In the genomic region with DNA sequence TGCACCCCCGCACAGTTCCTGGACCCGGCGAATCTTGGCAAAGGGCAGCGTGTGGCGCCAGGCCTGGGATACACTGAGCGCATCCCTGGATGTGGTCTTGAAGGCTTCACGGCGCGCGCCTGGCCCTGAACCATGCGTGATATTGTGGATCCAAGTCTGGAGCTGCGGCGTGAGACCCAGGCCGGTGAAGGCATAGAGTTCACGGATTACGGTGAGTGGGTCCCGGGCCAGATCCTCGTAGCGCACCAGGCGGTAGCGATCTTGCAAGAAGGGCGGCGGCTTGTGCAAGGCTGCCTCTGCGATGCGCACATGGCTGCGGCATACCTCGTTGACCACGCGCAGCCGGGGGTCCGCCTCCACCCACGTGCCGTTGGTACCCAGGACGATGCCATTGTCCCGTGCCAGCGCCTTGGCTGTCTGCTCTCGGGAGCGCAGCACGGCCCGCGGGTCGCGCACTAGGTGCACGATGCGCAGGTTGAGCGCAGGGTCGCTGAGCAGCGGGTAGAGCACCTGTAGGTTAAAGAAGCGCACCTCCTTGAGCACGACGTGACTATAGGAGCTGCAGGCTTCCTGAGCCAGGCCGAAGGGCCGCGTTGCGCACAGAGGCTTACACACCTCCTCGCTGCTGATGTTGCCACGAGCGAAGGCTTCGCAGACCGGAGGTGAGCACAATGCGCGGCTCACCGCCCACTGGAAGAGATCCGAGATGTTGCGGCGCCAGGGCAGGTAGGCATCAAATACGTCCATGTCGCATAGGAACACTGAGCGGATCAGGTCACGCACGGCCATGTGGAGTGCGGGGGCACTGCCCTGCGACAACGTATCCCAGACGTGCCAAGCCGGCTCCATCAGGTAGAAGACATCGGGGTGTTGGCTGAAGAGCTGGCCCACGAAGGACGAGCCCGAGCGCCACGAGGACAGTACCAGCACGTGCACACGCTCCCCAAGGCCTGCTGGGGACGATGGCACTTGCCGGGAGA, we compare ENCODE assay signal across 8 mouse cellular contexts. TPM values are rescaled to one million over a fixed set of nuclear protein-coding genes. Genes with fewer than 3 reads are reported as not detected.
DNase-seq lines count a peak whose midpoint lies in the region; ATAC-seq and TF ChIP-seq lines count a peak whose summit lies in the region.

No protein-coding gene starts in this region.

- H3K9me3 ChIP-seq in kidney, embryonic 16.5 days (ENCODE audit: low read length): no peaks in the 10 kb centered on the region
- H3K9me3 ChIP-seq in hindbrain, embryonic 11.5 days (ENCODE audit: control insufficient read depth, low read length): no peaks in the 10 kb centered on the region
- no peaks in the 10 kb centered on the region for H3K9me3 ChIP-seq in midbrain, postnatal 0 days (ENCODE audit: low read length)

- no peak for TF ChIP-seq CTCF in midbrain, postnatal 0 days (IDR thresholded peaks at IDR 0.05)

- DNase-seq in kidney, postnatal 10 days: no peak
- DNase-seq in cerebellum, adult 8-10 months: peak; percentile 55
- no peak for DNase-seq in hindbrain, embryonic 11.5 days (ENCODE audit: low spot score)
- DNase-seq in midbrain, postnatal 0 days (ENCODE audit: low spot score): no peak
- DNase-seq in layer of hippocampus, adult 11-12 months (ENCODE audit: low spot score): no peak
- DNase-seq in left cerebral cortex, postnatal 36 days (ENCODE audit: low spot score in 2 of 2): no peak
- DNase-seq in kidney, adult 18-20 months: no peak

- peak overlapping the region; percentile 53 for H3K4me2 ChIP-seq in kidney, embryonic 16.5 days (replicated peaks; ENCODE audit: low read depth, low read length)
- H3K4me2 ChIP-seq in hindbrain, embryonic 11.5 days (replicated peaks; ENCODE audit: low read depth, low read length): peak overlapping the region; percentile 40
- H3K4me2 ChIP-seq in midbrain, postnatal 0 days (ENCODE audit: low read depth, low read length, poor library complexity, severe bottlenecking): peak overlapping the region; percentile 57

- peak overlapping the region; percentile 37 for H3K4me3 ChIP-seq in kidney, embryonic 16.5 days (ENCODE audit: low read length)
- 0 out of 2 replicates have a peak overlapping the region, but pooled peaks have one; percentile 10 for H3K4me3 ChIP-seq in hindbrain, embryonic 11.5 days (ENCODE audit: low read depth, low read length)
- peak overlapping the region; percentile 34 for H3K4me3 ChIP-seq in midbrain, postnatal 0 days (ENCODE audit: low read depth, low read length)

- intact Hi-C loops in left cerebral cortex, postnatal 36 days (cut with DNase I): no loop called here

- H3K4me1 ChIP-seq in kidney, embryonic 16.5 days (ENCODE audit: insufficient read depth, low read length): peaks cover 17% of the 10 kb centered on the region
- 0 out of 2 replicates have a peak, but pooled peaks cover 2% of the 10 kb centered on the region for H3K4me1 ChIP-seq in hindbrain, embryonic 11.5 days (replicated peaks; ENCODE audit: control insufficient read depth, insufficient read depth, low read length)
- peaks cover 6% of the 10 kb centered on the region for H3K4me1 ChIP-seq in midbrain, postnatal 0 days (ENCODE audit: insufficient read depth, low read length)

- H3K27ac ChIP-seq in kidney, embryonic 16.5 days (ENCODE audit: low read length): no peak overlapping the region
- no peak overlapping the region for H3K27ac ChIP-seq in hindbrain, embryonic 11.5 days (ENCODE audit: low read depth, low read length)
- H3K27ac ChIP-seq in midbrain, postnatal 0 days (ENCODE audit: low read depth, low read length): no peak overlapping the region

- ATAC-seq in kidney, embryonic 16.5 days (ENCODE audit: low FRiP score, low TSS enrichment): peak; percentile 53
- no peak for ATAC-seq in hindbrain, embryonic 11.5 days (ENCODE audit: low FRiP score)
- ATAC-seq in midbrain, postnatal 0 days (ENCODE audit: low FRiP score): 0 out of 2 replicates have a peak, but pooled peaks have one; percentile 31

- peak overlapping the region; percentile 12; the same call in 1 of the 2 replicates for H3K9ac ChIP-seq in kidney, embryonic 16.5 days (replicated peaks; ENCODE audit: low read length)
- no peak overlapping the region for H3K9ac ChIP-seq in hindbrain, embryonic 11.5 days (ENCODE audit: low read depth, low read length)
- H3K9ac ChIP-seq in midbrain, postnatal 0 days (replicated peaks; ENCODE audit: low read length, poor library complexity, severe bottlenecking): peak overlapping the region; percentile 36; the same call in 1 of the 2 replicates

- WGBS in kidney, embryonic 16.5 days: 10% methylated on average over 86 of the region's 86 CpGs
- 12% methylated on average over 86 of the region's 86 CpGs for WGBS in hindbrain, embryonic 11.5 days
- 12% methylated on average over 85 of the region's 86 CpGs for WGBS in midbrain, postnatal 0 days

- no peaks in the 10 kb centered on the region for H3K36me3 ChIP-seq in kidney, embryonic 16.5 days (ENCODE audit: insufficient read depth, low read length)
- H3K36me3 ChIP-seq in hindbrain, embryonic 11.5 days (ENCODE audit: control insufficient read depth, insufficient read depth, low read length): no peaks in the 10 kb centered on the region
- H3K36me3 ChIP-seq in midbrain, postnatal 0 days (ENCODE audit: insufficient read depth, low read length): no peaks in the 10 kb centered on the region

- peaks cover 30% of the 10 kb centered on the region for H3K27me3 ChIP-seq in kidney, embryonic 16.5 days (ENCODE audit: insufficient read depth, low read length)
- H3K27me3 ChIP-seq in hindbrain, embryonic 11.5 days (ENCODE audit: control insufficient read depth, insufficient read depth, low read length): peaks cover 23% of the 10 kb centered on the region
- peaks cover 30% of the 10 kb centered on the region for H3K27me3 ChIP-seq in midbrain, postnatal 0 days (ENCODE audit: insufficient read depth, low read length)

RNA-seq across cellular contexts. Expression of a gene that starts 13.7 kb away (rescaled TPM):
- 10.6 and 13.7 TPM in 2 replicates for polyA plus RNA-seq in kidney, embryonic 16.5 days (2015; fragmentation: Nextera tagmentation; extraction: Ambion mirVana)
- polyA plus RNA-seq in hindbrain, embryonic 11.5 days (2014; fragmentation: Nextera tagmentation; extraction: Ambion mirVana): 7.5 and 11.0 TPM in 2 replicates
- total RNA-seq in midbrain, postnatal 0 days (2014; rRNA removed): 3.6 TPM in 2 replicates
- 2.1 and 2.7 TPM in 2 replicates for polyA plus RNA-seq in midbrain, postnatal 0 days (2015; fragmentation: Nextera tagmentation; extraction: Ambion mirVana)
- 1 to 10 TPM; 2.9 to 4.4 TPM for total RNA-seq in left cerebral cortex, postnatal 36 days (2021)

RNA-seq across cellular contexts. Expression of a gene that starts 20.0 kb away (rescaled TPM):
- polyA plus RNA-seq in kidney, embryonic 16.5 days (2015; fragmentation: Nextera tagmentation; extraction: Ambion mirVana): 1.3 and 1.9 TPM in 2 replicates
- 2.9 and 3.2 TPM in 2 replicates for polyA plus RNA-seq in hindbrain, embryonic 11.5 days (2014; fragmentation: Nextera tagmentation; extraction: Ambion mirVana)
- total RNA-seq in midbrain, postnatal 0 days (2014; rRNA removed): 2.9 and 5.2 TPM in 2 replicates
- polyA plus RNA-seq in midbrain, postnatal 0 days (2015; fragmentation: Nextera tagmentation; extraction: Ambion mirVana): 3.4 and 3.6 TPM in 2 replicates
- under 1 TPM; 0.36 to 0.57 TPM for total RNA-seq in left cerebral cortex, postnatal 36 days (2021)

RNA-seq across cellular contexts. Expression of a gene that starts 36.1 kb away (rescaled TPM):
- 220 and 232 TPM in 2 replicates for polyA plus RNA-seq in kidney, embryonic 16.5 days (2015; fragmentation: Nextera tagmentation; extraction: Ambion mirVana)
- polyA plus RNA-seq in hindbrain, embryonic 11.5 days (2014; fragmentation: Nextera tagmentation; extraction: Ambion mirVana): 214 and 223 TPM in 2 replicates
- total RNA-seq in midbrain, postnatal 0 days (2014; rRNA removed): 61.3 and 63.1 TPM in 2 replicates
- 196 and 197 TPM in 2 replicates for polyA plus RNA-seq in midbrain, postnatal 0 days (2015; fragmentation: Nextera tagmentation; extraction: Ambion mirVana)
- total RNA-seq in left cerebral cortex, postnatal 36 days (2021): 10 to 100 TPM; 76.9 to 78.2 TPM

RNA-seq across cellular contexts. Expression of a gene that starts 43.5 kb away (rescaled TPM):
- polyA plus RNA-seq in kidney, embryonic 16.5 days (2015; fragmentation: Nextera tagmentation; extraction: Ambion mirVana): 20.7 and 24.6 TPM in 2 replicates
- polyA plus RNA-seq in hindbrain, embryonic 11.5 days (2014; fragmentation: Nextera tagmentation; extraction: Ambion mirVana): 13.8 and 16.1 TPM in 2 replicates
- 21.3 and 23.7 TPM in 2 replicates for total RNA-seq in midbrain, postnatal 0 days (2014; rRNA removed)
- 17.3 and 18.7 TPM in 2 replicates for polyA plus RNA-seq in midbrain, postnatal 0 days (2015; fragmentation: Nextera tagmentation; extraction: Ambion mirVana)
- 10 to 100 TPM; 10.6 to 13.1 TPM for total RNA-seq in left cerebral cortex, postnatal 36 days (2021)

RNA-seq across cellular contexts. Expression of a gene that starts 50.3 kb away (rescaled TPM):
- 197 and 202 TPM in 2 replicates for polyA plus RNA-seq in kidney, embryonic 16.5 days (2015; fragmentation: Nextera tagmentation; extraction: Ambion mirVana)
- 347 and 351 TPM in 2 replicates for polyA plus RNA-seq in hindbrain, embryonic 11.5 days (2014; fragmentation: Nextera tagmentation; extraction: Ambion mirVana)
- 117 and 121 TPM in 2 replicates for total RNA-seq in midbrain, postnatal 0 days (2014; rRNA removed)
- 459 and 469 TPM in 2 replicates for polyA plus RNA-seq in midbrain, postnatal 0 days (2015; fragmentation: Nextera tagmentation; extraction: Ambion mirVana)
- 100 to 1,000 TPM; 201 to 216 TPM for total RNA-seq in left cerebral cortex, postnatal 36 days (2021)
